14 mouse cellular contexts compared by ENCODE assay signal in the genomic region with DNA sequence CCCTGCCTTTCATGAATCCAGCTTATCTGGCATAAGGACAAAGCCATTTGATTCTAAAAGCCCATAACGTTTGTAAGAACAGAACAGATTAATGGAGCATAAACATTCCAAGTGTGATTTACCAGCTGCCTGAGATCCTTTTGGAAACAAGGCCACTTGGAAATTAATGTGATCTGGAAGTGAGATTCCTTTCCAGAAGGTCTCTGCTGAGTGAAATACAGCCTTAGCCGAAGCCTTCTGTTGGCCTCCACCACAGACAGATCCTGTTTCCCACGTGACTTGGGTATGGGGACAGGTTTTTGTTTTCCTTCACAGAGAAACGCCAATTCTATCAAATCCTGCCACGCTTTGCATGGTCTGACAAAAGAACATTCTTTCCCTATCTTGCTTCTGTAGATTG. TPM values are rescaled to one million over a fixed set of nuclear protein-coding genes. Genes with fewer than 3 reads are reported as not detected.
A peak's percentile ranks its signal among the peaks of the same experiment; 100 is the strongest.
DNase-seq lines count a peak whose midpoint lies in the region; ATAC-seq lines count a peak whose summit lies in the region.
"Had no signal": no experiment of that assay in that cellular context is flagged by ENCODE, and none has a peak within 500 bp of the region (broad histone marks: within the 10 kb centered on the region; RNA-seq: fewer than 3 reads in every experiment).

No protein-coding gene starts in this region.

- H3K4me3 ChIP-seq in kidney, embryonic 14.5 days (ENCODE audit: low read length): no peak overlapping the region
- H3K4me3 ChIP-seq: heart, embryonic 15.5 days had no signal

- H3K27ac ChIP-seq in kidney, embryonic 14.5 days (ENCODE audit: low read depth, low read length): peak overlapping the region; percentile 85; the same call in 1 of the 2 replicates
- H3K27ac ChIP-seq: heart, embryonic 15.5 days had no signal

- H3K9ac ChIP-seq in kidney, embryonic 14.5 days (ENCODE audit: low read depth, low read length): no peak overlapping the region
- H3K9ac ChIP-seq: heart, embryonic 15.5 days had no signal

- no peak overlapping the region; the same call in 1 of the 2 replicates for H3K4me2 ChIP-seq in kidney, embryonic 14.5 days (replicated peaks; ENCODE audit: low read depth, low read length)
- H3K4me2 ChIP-seq: heart, embryonic 15.5 days had no signal

- DNase-seq in embryo, embryonic 10 days (ENCODE audit: low spot score): peak; percentile 11
- DNase-seq in embryo, embryonic 11 days: no peak
- no peak for DNase-seq in kidney, adult 11 months
- DNase-seq in Muller cell, postnatal 12 days (ENCODE audit: inconsistent ontology term): peak; percentile 47
- peak; percentile 29 for DNase-seq in kidney, postnatal 10 days
- no peak for DNase-seq in testis, postnatal 14 days (ENCODE audit: low spot score)
- DNase-seq: cerebellum, postnatal 36 days; gastrocnemius, postnatal 36 days; liver; thymus, adult 18-20 months had no signal

- peak; percentile 80 for ATAC-seq in kidney, embryonic 14.5 days (ENCODE audit: low FRiP score, low TSS enrichment)
- ATAC-seq in activated CD4-positive, CD25-positive, alpha-beta regulatory T cell, adult 4 months: no peak
- ATAC-seq: lung, postnatal 0 days had no signal

- no peaks in the 10 kb centered on the region for H3K36me3 ChIP-seq in kidney, embryonic 14.5 days (ENCODE audit: control insufficient read depth, insufficient read depth, low read length)
- H3K36me3 ChIP-seq: heart, embryonic 15.5 days had no signal

- peaks cover 19% of the 10 kb centered on the region for H3K4me1 ChIP-seq in kidney, embryonic 14.5 days (ENCODE audit: control insufficient read depth, insufficient read depth, low read length)

- no peaks in the 10 kb centered on the region for H3K9me3 ChIP-seq in kidney, embryonic 14.5 days (ENCODE audit: control insufficient read depth, low read length)
- H3K9me3 ChIP-seq: heart, embryonic 15.5 days had no signal

- 8% methylated on average over 5 of the region's 5 CpGs for WGBS in kidney, embryonic 14.5 days

- H3K27me3 ChIP-seq in kidney, embryonic 14.5 days (ENCODE audit: control insufficient read depth, insufficient read depth, low read length): no peaks in the 10 kb centered on the region
- H3K27me3 ChIP-seq: heart, embryonic 15.5 days had no signal

RNA-seq across cellular contexts. Expression of a gene that starts 3.1 kb away (rescaled TPM):
- polyA plus RNA-seq in kidney, embryonic 14.5 days (2014; fragmentation: Nextera tagmentation; extraction: Ambion mirVana): 0.43 and 1.3 TPM in 2 replicates
- polyA plus RNA-seq in activated CD4-positive, CD25-positive, alpha-beta regulatory T cell, adult 4 months (2017; shearing (Covaris generic)): under 1 TPM; 0.51 to 0.73 TPM

Comparison
In these comparisons a context has a peak if more than half of its experiments do, and no peak if none do; other contexts are left out.
1. DNase-seq: peak in embryo, embryonic 10 days (single experiment), Muller cell, postnatal 12 days (single experiment) and kidney, postnatal 10 days (single experiment); none in embryo, embryonic 11 days (single experiment), kidney, adult 11 months (single experiment) and testis, postnatal 14 days (single experiment).